ENCODE assay signal across 16 mouse cellular contexts in the genomic region with DNA sequence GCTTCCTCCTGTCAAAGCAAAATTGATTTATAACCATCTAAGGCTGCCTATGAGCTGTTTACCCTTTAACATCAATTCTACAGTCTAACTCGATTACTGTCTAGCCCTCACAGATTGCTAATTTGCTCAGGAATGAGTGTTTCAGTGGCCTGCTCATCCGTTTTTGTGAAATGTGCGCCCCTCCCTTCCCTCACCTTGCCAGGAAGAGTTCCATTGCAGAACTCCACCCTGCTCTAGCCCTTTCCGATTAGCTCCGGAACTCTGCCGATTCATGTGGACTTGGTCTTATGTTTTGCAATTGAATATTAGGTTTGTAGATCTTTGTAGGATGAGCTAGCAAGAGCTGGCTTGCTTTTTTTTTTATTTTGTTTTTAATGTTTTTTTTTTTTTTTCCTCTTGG. TPM values are rescaled to one million over a fixed set of nuclear protein-coding genes. Genes with fewer than 3 reads are reported as not detected.
DNase-seq lines count a peak whose midpoint lies in the region; TF ChIP-seq lines count a peak whose summit lies in the region.
"Had no signal": no experiment of that assay in that cellular context is flagged by ENCODE, and none has a peak within 500 bp of the region (broad histone marks: within the 10 kb centered on the region; RNA-seq: fewer than 3 reads in every experiment).

No protein-coding gene starts in this region.

- TF ChIP-seq RAD21 in MEL (IDR thresholded peaks at IDR 0.05; ENCODE audit: low read depth, low read length), result no peak

- TF ChIP-seq CTCF in MEL (IDR thresholded peaks at IDR 0.05 in 2 of 3, conservative IDR thresholded peaks at IDR 0.05 in 1 of 3; ENCODE audit: control insufficient read depth in 1 of 3, insufficient read depth in 1 of 3, low read depth in 2 of 3, low read length in 3 of 3, poor library complexity in 1 of 3, severe bottlenecking in 1 of 3), result no peak

- DNase-seq in lung, postnatal 36 days, result peak; percentile 13
- no peak for DNase-seq in lung, postnatal 10 days
- DNase-seq in MEL (ENCODE audit: low read depth, low spot score) (no peak), ZHBTc4 (ENCODE audit: low read depth, low spot score) (peak; percentile 49)
- no peak for DNase-seq in left cerebral cortex, adult 8-10 months (ENCODE audit: low spot score in 2 of 2)
- DNase-seq in gastrocnemius, postnatal 14 days, result no peak
- DNase-seq: adrenal gland, adult 8-10 months; adrenal gland, postnatal 36 days; cerebellum, adult 2 months; cerebellum, postnatal 10 days; heart, postnatal 10 days had no signal

- no peak for TF ChIP-seq EP300 in MEL (IDR thresholded peaks at IDR 0.05; ENCODE audit: low read depth in 1 of 2, low read length in 2 of 2)

- peaks cover 6 to 7% of the 10 kb centered on the region in 2 experiments; a peak in 3 of 4 replicates for H3K4me1 ChIP-seq in MEL (ENCODE audit: control insufficient read depth in 1 of 2, insufficient read depth in 2 of 2, low read length in 2 of 2)

- H3K27ac ChIP-seq in MEL (ENCODE audit: control insufficient read depth, low read depth, low read length), result no peak overlapping the region
- H3K27ac ChIP-seq: embryonic facial prominence, embryonic 10.5 days; heart, embryonic 10.5 days; hindbrain, embryonic 14.5 days had no signal

- H3K79me2 ChIP-seq in MEL (ENCODE audit: control insufficient read depth, insufficient read depth, low read length, poor library complexity), result peaks cover 28% of the 10 kb centered on the region

- H3K36me3 ChIP-seq in MEL (ENCODE audit: control insufficient read depth in 1 of 2, insufficient read depth in 2 of 2, low read length in 2 of 2), result peaks cover 0 to 13% of the 10 kb centered on the region in 2 experiments; a peak in 2 of 4 replicates
- H3K36me3 ChIP-seq: intestine, embryonic 15.5 days had no signal

- H3K27me3 ChIP-seq in MEL (ENCODE audit: control insufficient read depth in 1 of 2, insufficient read depth in 2 of 2, low read length in 2 of 2), result no peaks in the 10 kb centered on the region
- H3K27me3 ChIP-seq: CH12.LX; intestine, embryonic 15.5 days had no signal

- no peak overlapping the region for H3K9ac ChIP-seq in MEL (ENCODE audit: control insufficient read depth, low read depth, low read length, poor library complexity, severe bottlenecking)
- H3K9ac ChIP-seq: hindbrain, embryonic 14.5 days; intestine, embryonic 15.5 days had no signal

- no peaks in the 10 kb centered on the region for H3K9me3 ChIP-seq in MEL (replicated peaks; ENCODE audit: insufficient read depth, low read length)
- H3K9me3 ChIP-seq: embryonic facial prominence, embryonic 10.5 days; heart, embryonic 10.5 days; intestine, embryonic 15.5 days had no signal

- intact Hi-C loops in gastrocnemius, postnatal 14 days (cut with DNase I; ENCODE audit: low total_unique reads), result loop anchor here (5.0 kb wide), 1 partner anchor 40 kb away; no protein-coding TSS in a partner anchor

- no peak for TF ChIP-seq POLR2A in MEL (IDR thresholded peaks at IDR 0.05; ENCODE audit: control insufficient read depth in 1 of 2, insufficient read depth in 1 of 2, low read depth in 1 of 2, low read length in 2 of 2, poor library complexity in 1 of 2)

- H3K4me3 ChIP-seq in MEL (ENCODE audit: control insufficient read depth in 1 of 2, insufficient read depth in 1 of 2, low read depth in 2 of 2, low read length in 2 of 2), result no peak overlapping the region
- H3K4me3 ChIP-seq: embryonic facial prominence, embryonic 10.5 days; heart, embryonic 10.5 days; intestine, embryonic 15.5 days had no signal

TF ChIP-seq in MEL, 35 proteins besides CTCF, POLR2A, EP300 and RAD21:
- TF ChIP-seq JUND (IDR thresholded peaks at IDR 0.05; ENCODE audit: low read depth, low read length), result no peak
- TF ChIP-seq ZNF384 (IDR thresholded peaks at IDR 0.05; ENCODE audit: low read depth, low read length), result 0 out of 2 replicates have a peak, but pooled peaks have one; percentile 10
- no peak for TF ChIP-seq POLR2AphosphoS5 (IDR thresholded peaks at IDR 0.05; ENCODE audit: borderline replicate concordance, low read depth, low read length)

RNA-seq across cellular contexts. Expression of gene Npepps, which starts 1.7 kb away (rescaled TPM):
- total RNA-seq in MEL (2012; rRNA removed), result 20.5 and 28.1 TPM in 2 replicates
- polyA plus RNA-seq in MEL (2012; ENCODE audit: insufficient read depth in 1 of 2, insufficient read length in 2 of 2, low read depth in 1 of 2, low replicate concordance in 2 of 2, missing spikeins in 1 of 2), result 10 to 100 TPM in 1 of 2 experiments, not detected in 1; 41.6 TPM
- total RNA-seq in left cerebral cortex, adult 8-10 months (2022), result 100 to 1,000 TPM; 139 to 152 (median 146) TPM
- total RNA-seq in gastrocnemius, postnatal 14 days (2021), result 10 to 100 TPM; 46.3 to 54.3 TPM

RNA-seq across cellular contexts. Expression of gene Mrpl45, which starts 33.3 kb away (rescaled TPM):
- 72.7 and 74.5 TPM in 2 replicates for total RNA-seq in MEL (2012; rRNA removed)
- polyA plus RNA-seq in MEL (2012; ENCODE audit: insufficient read depth in 1 of 2, insufficient read length in 2 of 2, low read depth in 1 of 2, low replicate concordance in 2 of 2, missing spikeins in 1 of 2), result 10 to 100 TPM in 1 of 2 experiments, not detected in 1; 65.0 TPM
- total RNA-seq in left cerebral cortex, adult 8-10 months (2022), result 10 to 100 TPM; 22.5 to 27.2 (median 24.9) TPM
- 10 to 100 TPM; 32.0 to 36.0 TPM for total RNA-seq in gastrocnemius, postnatal 14 days (2021)

Comparison
In these comparisons a context has a peak if more than half of its experiments do, and no peak if none do; other contexts are left out.
1. DNase-seq: peak in lung, postnatal 36 days (single experiment) and ZHBTc4 (single experiment); none in lung, postnatal 10 days (single experiment), MEL (single experiment), left cerebral cortex, adult 8-10 months (0 of 2) and gastrocnemius, postnatal 14 days (single experiment).